Mouse (Mus musculus) intestine, postnatal 0 days (tissue): ENCODE data around the gene Hnrnpa3. TPM values are rescaled to one million over a fixed set of nuclear protein-coding genes. Genes with fewer than 3 reads are reported as not detected.

Experiments used
- ATAC-seq: fragments of 200-750 bp; cut with Nextera tagmentation; 2 replicates; pipeline ENCODE4 v1.8.0; 2017; ENCODE audit warnings: mild to moderate bottlenecking, moderate TSS enrichment, moderate library complexity
- H3K27ac ChIP-seq: fragments of 300-500 bp; sonication (generic); 2 replicates; pipeline ENCODE4 v1.5.1; 2014; ENCODE audit warnings: mild to moderate bottlenecking, low read depth, low read length, moderate library complexity
- H3K27me3 ChIP-seq: fragments of 300-500 bp; sonication (generic); replicated peaks from 2 replicates; pipeline ENCODE4 v1.6.1; 2014; ENCODE audit warnings: low read length, mixed read lengths; ENCODE audit not compliant: control insufficient read depth, insufficient read depth
- H3K36me3 ChIP-seq: fragments of 300-500 bp; sonication (generic); 2 replicates; pipeline ENCODE4 v1.6.1; 2014; ENCODE audit warnings: mild to moderate bottlenecking, moderate library complexity; ENCODE audit not compliant: control insufficient read depth, insufficient read depth
- H3K4me1 ChIP-seq: fragments of 300-500 bp; sonication (generic); replicated peaks from 2 replicates; pipeline ENCODE4 v1.6.1; 2014; ENCODE audit warnings: antibody characterized with exemption, low read length, mixed read lengths; ENCODE audit not compliant: control insufficient read depth, insufficient read depth
- H3K4me2 ChIP-seq: fragments of 300-500 bp; sonication (generic); replicated peaks from 2 replicates; pipeline ENCODE4 v1.6.1; 2014; ENCODE audit warnings: low read depth, mild to moderate bottlenecking, moderate library complexity
- H3K4me3 ChIP-seq: fragments of 300-500 bp; sonication (generic); 2 replicates; pipeline ENCODE4 v1.5.1; 2014; ENCODE audit warnings: low read depth, low read length
- H3K9ac ChIP-seq: fragments of 300-500 bp; sonication (generic); 2 replicates; pipeline ENCODE4 v1.6.1; 2014; ENCODE audit warnings: mild to moderate bottlenecking, low read depth, low read length
- H3K9me3 ChIP-seq: fragments of 300-500 bp; sonication (generic); 2 replicates; pipeline ENCODE4 v1.6.1; 2016; ENCODE audit warnings: mixed run types; ENCODE audit not compliant: control insufficient read depth
- CTCF ChIP-seq: sonication (generic); IDR thresholded peaks from 2 replicates; pipeline ENCODE4 v1.5.1; 2016; ENCODE audit warnings: low read depth, mild to moderate bottlenecking, control low read depth, antibody characterized with exemption, moderate library complexity
- WGBS: fragments of 180-500 bp; shearing (Covaris S2); extraction: QIAGEN DNeasy Blood & Tissue Kit; methylation state at CpG from one replicate; pipeline ENCODE4 v1.1.7; 2014; 5-methylcytosine and 5-hydroxymethylcytosine counted together
- polyA plus RNA-seq: library from polyadenylated mRNA; unstranded; fragments of >200 nt; fragmentation: Nextera tagmentation; extraction: Ambion mirVana; gene quantifications from 2 replicates; pipeline ENCODE4 v1.2.1, GENCODE M21; 2015

Gene Hnrnpa3
- polyA plus RNA-seq, 1 experiment from 2014 or later = 149 TPM

DNA sequence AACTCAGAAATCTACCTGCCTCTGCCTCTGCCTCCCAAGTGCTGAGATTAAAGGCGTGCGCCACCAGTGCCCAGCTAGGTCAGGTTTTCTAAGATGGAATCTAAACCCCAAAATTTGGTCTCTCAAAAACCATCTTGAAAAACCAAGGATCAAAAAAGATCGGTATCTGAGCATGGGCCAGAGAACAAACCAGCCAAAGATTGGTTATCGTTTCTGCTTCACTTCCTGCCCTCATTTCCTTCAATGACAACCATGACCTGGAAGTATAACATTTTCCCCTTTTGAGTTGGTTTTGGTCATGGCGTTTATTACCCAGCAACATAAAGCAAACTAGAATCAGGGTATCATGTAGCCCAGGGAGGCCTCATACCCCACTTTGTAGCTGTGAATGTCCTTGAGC is 2.1 kb upstream of the Hnrnpa3 start:
- no peak overlapping the region for H3K27ac ChIP-seq
- no peaks in the 10 kb centered on the region for H3K36me3 ChIP-seq
- ATAC-seq = no peak

DNA sequence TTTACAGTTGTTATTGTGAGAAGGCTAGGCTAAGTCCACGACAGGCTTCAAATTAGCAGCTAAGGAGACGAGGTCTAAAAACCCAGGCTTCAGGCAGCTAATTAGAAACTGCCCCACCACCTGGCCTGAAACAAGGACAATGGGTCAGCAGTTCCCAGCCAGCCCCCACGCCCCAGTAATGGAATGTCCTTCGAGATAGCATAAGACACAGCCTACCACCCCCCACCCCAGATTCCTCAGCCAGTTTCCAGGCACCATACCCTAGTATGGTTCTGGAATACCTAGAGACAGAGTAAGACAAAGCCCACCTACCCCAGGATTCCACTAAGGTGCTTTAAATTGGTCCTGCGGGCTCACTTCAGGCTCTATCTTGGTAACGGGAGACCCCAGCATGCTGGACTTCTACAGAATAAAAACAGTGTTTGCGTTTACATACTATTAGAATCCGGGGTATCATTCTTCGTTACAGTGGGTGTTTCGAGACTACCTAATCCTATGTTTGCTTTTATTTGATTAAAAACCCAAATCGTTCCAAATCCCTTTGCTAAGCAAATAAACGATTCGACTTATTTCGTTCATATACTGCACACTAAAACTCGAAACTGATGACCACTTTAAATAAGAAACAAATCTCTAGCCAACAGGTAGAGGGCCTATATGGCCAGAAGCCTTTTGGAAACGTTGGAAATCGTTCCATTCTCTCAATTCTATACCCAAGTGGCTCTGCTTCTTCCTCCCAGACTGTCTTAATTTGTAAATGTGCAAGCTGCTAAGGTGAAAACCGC is 962 bp upstream of the Hnrnpa3 start:
- ATAC-seq = no peak
- 0 out of 2 replicates have a peak, but pooled peaks cover 2% of the 10 kb centered on the region for H3K4me1 ChIP-seq
- peaks cover 11% of the 10 kb centered on the region; the same call in 1 of the 2 replicates for H3K36me3 ChIP-seq
- H3K27ac ChIP-seq = peak overlapping the region; percentile 95
- no peak for TF ChIP-seq CTCF
- peak overlapping the region; percentile 83 for H3K9ac ChIP-seq
- WGBS = 3% methylated on average over 18 of the region's 18 CpGs
- peak overlapping the region; percentile 94 for H3K4me3 ChIP-seq
- H3K9me3 ChIP-seq = no peaks in the 10 kb centered on the region
- peak overlapping the region; percentile 62 for H3K4me2 ChIP-seq
- H3K27me3 ChIP-seq = no peaks in the 10 kb centered on the region

More for the DNA sequence above, 2.1 kb upstream of the Hnrnpa3 start:
- no peak overlapping the region for H3K4me2 ChIP-seq
- H3K9ac ChIP-seq = no peak overlapping the region
- 0 out of 2 replicates have a peak, but pooled peaks cover 2% of the 10 kb centered on the region for H3K4me1 ChIP-seq
- H3K9me3 ChIP-seq = no peaks in the 10 kb centered on the region
- no peaks in the 10 kb centered on the region for H3K27me3 ChIP-seq
- TF ChIP-seq CTCF = no peak
- H3K4me3 ChIP-seq = no peak overlapping the region
- 96% methylated on average over 5 of the region's 5 CpGs for WGBS

DNA sequence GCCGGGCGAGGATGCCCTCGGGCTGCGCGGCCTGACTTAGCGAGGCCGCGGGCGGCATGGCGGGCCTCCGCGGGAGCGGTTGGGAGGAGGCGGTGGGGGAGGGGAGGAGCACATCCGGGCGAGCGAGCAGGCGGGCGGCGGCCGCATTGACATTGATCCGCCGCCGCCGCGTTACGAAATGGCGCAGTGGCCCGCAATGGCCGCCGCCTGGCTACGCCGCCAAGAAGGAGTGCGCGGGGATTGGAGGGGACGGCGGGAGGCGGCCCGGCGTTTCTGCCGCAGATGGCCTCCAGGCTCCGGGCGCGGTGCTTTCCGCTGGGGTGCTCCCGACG is 534 bp downstream of the Hnrnpa3 start:
- 0% methylated on average over 31 of the region's 47 CpGs for WGBS
- H3K4me2 ChIP-seq = peak overlapping the region; percentile 62
- 0 out of 2 replicates have a peak, but pooled peaks cover 2% of the 10 kb centered on the region for H3K4me1 ChIP-seq
- peak; percentile 78 for ATAC-seq
- peak overlapping the region; percentile 94 for H3K4me3 ChIP-seq
- peak overlapping the region; percentile 97 for H3K27ac ChIP-seq
- TF ChIP-seq CTCF = peak; percentile 26; the same call in 1 of the 2 replicates
- peak overlapping the region; percentile 98 for H3K9ac ChIP-seq
- peaks cover 26% of the 10 kb centered on the region for H3K36me3 ChIP-seq
- H3K27me3 ChIP-seq = no peaks in the 10 kb centered on the region
- no peaks in the 10 kb centered on the region for H3K9me3 ChIP-seq

DNA sequence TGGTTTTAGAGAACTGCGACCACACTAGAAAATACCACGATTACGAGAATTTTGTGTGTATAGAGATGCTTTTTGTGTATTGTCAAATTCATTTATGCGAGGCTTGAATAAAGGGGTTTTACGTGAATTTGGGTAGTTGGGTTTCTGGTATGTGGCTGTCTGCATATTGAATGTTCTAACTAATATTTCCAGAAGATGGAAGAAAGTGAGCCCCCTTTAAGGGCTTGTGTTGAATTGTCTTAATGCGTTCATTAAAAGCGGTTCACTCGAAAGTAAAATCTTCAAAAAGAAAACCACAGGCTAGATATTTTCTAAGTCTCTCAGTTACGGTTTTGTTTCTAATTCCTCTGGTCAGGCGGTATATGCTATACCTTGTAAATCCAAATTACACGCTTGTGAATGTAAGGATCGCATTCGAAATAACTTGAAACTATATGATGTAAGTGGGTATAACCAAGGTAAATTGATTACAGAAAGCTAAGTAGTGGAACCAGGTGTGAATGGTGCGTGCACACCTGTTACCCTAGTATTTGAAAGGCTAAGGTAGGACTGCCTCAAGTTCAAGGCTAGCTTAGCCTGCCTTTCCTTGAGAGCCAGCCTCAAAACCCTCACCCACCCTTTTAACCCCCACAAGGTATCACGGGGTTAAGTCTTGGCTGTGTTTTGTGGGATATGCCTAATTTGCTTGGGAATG is 1.3 kb downstream of the Hnrnpa3 start:
- Histone ChIP-seq H3K9ac (peak overlapping the region; percentile 98), H3K36me3 (peaks cover 32% of the 10 kb centered on the region), H3K27ac (peak overlapping the region; percentile 97), H3K27me3 (no peaks in the 10 kb centered on the region), H3K4me2 (peak overlapping the region; percentile 62), H3K4me3 (peak overlapping the region; percentile 94), H3K9me3 (no peaks in the 10 kb centered on the region), H3K4me1 (0 out of 2 replicates have a peak, but pooled peaks cover 2% of the 10 kb centered on the region)
- no peak for ATAC-seq
- no peak for TF ChIP-seq CTCF
- WGBS = under 1% methylated on average over 15 of the region's 15 CpGs

DNA sequence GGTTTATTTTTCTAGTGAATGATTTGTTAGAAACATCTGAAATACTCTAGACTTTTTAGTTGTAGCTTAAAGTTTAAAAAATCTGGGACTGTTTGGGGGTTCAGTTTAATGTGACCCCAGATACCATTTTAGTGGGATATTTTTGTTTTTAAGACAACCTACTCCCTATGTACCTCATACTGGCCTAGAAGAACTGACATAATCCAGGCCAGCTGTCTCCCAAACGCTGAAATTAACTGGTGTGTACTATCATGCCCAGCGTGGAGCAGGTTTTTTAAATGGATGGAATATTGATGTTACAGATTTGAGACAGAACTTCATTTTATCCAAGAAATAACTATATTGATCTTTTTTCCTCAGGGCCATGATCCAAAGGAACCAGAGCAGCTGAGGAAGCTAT is 2.0 kb downstream of the Hnrnpa3 start:
- ATAC-seq = no peak
- TF ChIP-seq CTCF = no peak
- Histone ChIP-seq H3K4me1 (0 out of 2 replicates have a peak, but pooled peaks cover 2% of the 10 kb centered on the region), H3K36me3 (peaks cover 32% of the 10 kb centered on the region), H3K9ac (no peak overlapping the region), H3K4me2 (peak overlapping the region; percentile 62), H3K27ac (no peak overlapping the region), H3K4me3 (peak overlapping the region; percentile 94), H3K27me3 (no peaks in the 10 kb centered on the region), H3K9me3 (no peaks in the 10 kb centered on the region)
- WGBS = 12% methylated on average over 2 of the region's 2 CpGs
